Mouse (Mus musculus) ES-E14 (cell line): ENCODE measurements around the gene Gm20521.

Experiments used
- CHD2 ChIP-seq: IDR thresholded peaks from 2 replicates; pipeline ENCODE4 v1.6.1; 2014; ENCODE audit warnings: mild to moderate bottlenecking, low read depth, low read length, inconsistent platforms
- HCFC1 ChIP-seq: IDR thresholded peaks from 2 replicates; pipeline ENCODE4 v1.6.1; 2012; ENCODE audit warnings: low read length, inconsistent platforms, borderline replicate concordance; ENCODE audit not compliant: insufficient read depth
- MAFK ChIP-seq: IDR thresholded peaks from 2 replicates; pipeline ENCODE4 v1.6.1; 2014; ENCODE audit warnings: mild to moderate bottlenecking, low read depth, low read length, inconsistent platforms; ENCODE audit not compliant: insufficient read depth
- ZNF384 ChIP-seq: IDR thresholded peaks from 2 replicates; pipeline ENCODE4 v1.6.1; 2012; ENCODE audit warnings: low read depth, low read length, inconsistent platforms

- TF ChIP-seq CHD2 (no peak), MAFK (no peak), ZNF384 (no peak), HCFC1 (no peak)
Observed at GRCm38 (mm10) chr14:54912109-54912850, 29.0 kb downstream of the Gm20521 start.
